Mouse (Mus musculus) embryonic facial prominence, embryonic 10.5 days (tissue): ENCODE results near the gene Dalrd3. TPM values are rescaled to one million over a fixed set of nuclear protein-coding genes. Genes with fewer than 3 reads are reported as not detected.

Experiments used
- DNase-seq: peaks from one replicate; pipeline ENCODE4 v3.0.0-alpha.2; 2017; ENCODE audit warnings: low spot score
- H3K27ac ChIP-seq: fragments of 300-500 bp; sonication (generic); replicated peaks from 2 replicates; pipeline ENCODE4 v1.5.1; 2016; ENCODE audit warnings: mild to moderate bottlenecking
- H3K27me3 ChIP-seq: fragments of 300-500 bp; sonication (generic); replicated peaks from 2 replicates; pipeline ENCODE4 v1.6.1; 2016; ENCODE audit warnings: low read depth, mild to moderate bottlenecking; ENCODE audit not compliant: poor library complexity, severe bottlenecking
- H3K36me3 ChIP-seq: fragments of 300-500 bp; sonication (generic); replicated peaks from 2 replicates; pipeline ENCODE4 v1.6.1; 2016; ENCODE audit warnings: mild to moderate bottlenecking, moderate library complexity
- H3K4me1 ChIP-seq: fragments of 300-500 bp; sonication (generic); 2 replicates; pipeline ENCODE4 v1.6.1; 2016
- H3K4me3 ChIP-seq: fragments of 300-500 bp; sonication (generic); 2 replicates; pipeline ENCODE4 v1.5.1; 2016; ENCODE audit warnings: mild to moderate bottlenecking, moderate library complexity
- H3K9me3 ChIP-seq: fragments of 300-500 bp; sonication (generic); 2 replicates; pipeline ENCODE4 v1.6.1; 2016; ENCODE audit warnings: mild to moderate bottlenecking
- WGBS: fragments of 180-500 bp; shearing (Covaris S2); methylation state at CpG from one replicate; pipeline ENCODE4 v1.1.7; 2016; 5-methylcytosine and 5-hydroxymethylcytosine counted together
- polyA plus RNA-seq: library from polyadenylated mRNA; unstranded; fragments of >200 nt; fragmentation: Nextera tagmentation; extraction: Ambion mirVana; gene quantifications from 2 replicates; pipeline ENCODE4 v1.2.1, GENCODE M21; 2016

Gene Dalrd3
- polyA plus RNA-seq, 1 experiment from 2014 or later: 200 TPM

DNA sequence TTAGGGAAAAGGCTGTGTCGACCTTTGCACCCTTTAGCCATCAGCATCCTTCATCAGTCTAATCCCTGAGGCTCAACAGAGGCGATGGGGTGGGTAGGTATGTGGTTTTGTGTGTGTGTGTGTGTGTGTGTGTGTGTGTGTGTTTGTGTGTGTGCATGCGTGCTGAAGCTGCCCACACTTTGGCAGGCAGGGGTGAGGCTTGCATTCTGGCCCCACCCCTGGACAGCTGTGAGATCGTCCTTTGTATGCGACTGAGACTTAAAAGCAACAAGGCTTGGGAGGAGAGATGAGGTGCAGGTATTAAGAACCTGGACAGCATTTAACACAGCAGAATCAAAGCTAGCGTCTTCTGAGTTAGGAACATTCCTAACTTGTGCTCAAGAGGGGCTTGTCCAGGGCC lies 7.3 kb downstream of the Dalrd3 start:
- H3K36me3 ChIP-seq: peaks cover 63% of the 10 kb centered on the region
- no peak for DNase-seq
- H3K27ac ChIP-seq: peak overlapping the region; percentile 98
- peak overlapping the region; percentile 71 for H3K4me3 ChIP-seq
- H3K4me1 ChIP-seq: peaks cover 61% of the 10 kb centered on the region
- H3K27me3 ChIP-seq: no peaks in the 10 kb centered on the region
- 70% methylated on average over 6 of the region's 6 CpGs for WGBS
- H3K9me3 ChIP-seq: no peaks in the 10 kb centered on the region

DNA sequence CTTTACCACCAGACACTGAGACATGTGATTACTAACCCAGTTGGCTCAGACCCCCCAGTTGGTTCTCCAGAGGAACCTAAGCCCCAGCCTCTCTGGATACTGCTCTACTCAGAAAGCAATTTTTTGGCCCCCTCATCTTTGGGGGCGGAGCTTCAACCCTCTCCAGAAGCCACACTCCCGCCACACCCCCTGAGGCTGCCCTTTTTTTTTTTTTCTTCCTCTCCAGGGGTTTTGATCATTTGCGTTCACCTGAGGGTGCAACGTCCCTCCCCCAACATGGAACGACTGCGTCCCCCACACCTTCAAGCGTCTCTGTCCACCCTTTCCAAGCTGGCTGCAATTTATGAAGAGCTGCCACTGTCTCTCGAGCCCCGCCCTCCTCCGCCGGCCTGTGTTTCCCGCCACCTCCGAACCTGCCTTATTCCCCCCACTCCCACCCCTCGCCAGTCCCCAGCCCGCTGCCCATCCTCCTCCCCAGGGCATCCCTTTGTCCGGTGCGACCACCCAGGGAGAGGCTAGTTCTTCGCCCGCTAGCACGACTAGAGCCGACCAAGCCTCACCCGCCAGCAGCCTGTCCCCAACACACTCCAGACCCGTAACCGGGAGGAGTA lies 8.4 kb downstream of the Dalrd3 start:
- no peaks in the 10 kb centered on the region for H3K9me3 ChIP-seq
- peak overlapping the region; percentile 71 for H3K4me3 ChIP-seq
- H3K27ac ChIP-seq: peak overlapping the region; percentile 98
- H3K27me3 ChIP-seq: no peaks in the 10 kb centered on the region
- WGBS: under 1% methylated on average over 24 of the region's 24 CpGs
- no peak for DNase-seq
- H3K36me3 ChIP-seq: peaks cover 56% of the 10 kb centered on the region
- H3K4me1 ChIP-seq: peaks cover 59% of the 10 kb centered on the region

DNA sequence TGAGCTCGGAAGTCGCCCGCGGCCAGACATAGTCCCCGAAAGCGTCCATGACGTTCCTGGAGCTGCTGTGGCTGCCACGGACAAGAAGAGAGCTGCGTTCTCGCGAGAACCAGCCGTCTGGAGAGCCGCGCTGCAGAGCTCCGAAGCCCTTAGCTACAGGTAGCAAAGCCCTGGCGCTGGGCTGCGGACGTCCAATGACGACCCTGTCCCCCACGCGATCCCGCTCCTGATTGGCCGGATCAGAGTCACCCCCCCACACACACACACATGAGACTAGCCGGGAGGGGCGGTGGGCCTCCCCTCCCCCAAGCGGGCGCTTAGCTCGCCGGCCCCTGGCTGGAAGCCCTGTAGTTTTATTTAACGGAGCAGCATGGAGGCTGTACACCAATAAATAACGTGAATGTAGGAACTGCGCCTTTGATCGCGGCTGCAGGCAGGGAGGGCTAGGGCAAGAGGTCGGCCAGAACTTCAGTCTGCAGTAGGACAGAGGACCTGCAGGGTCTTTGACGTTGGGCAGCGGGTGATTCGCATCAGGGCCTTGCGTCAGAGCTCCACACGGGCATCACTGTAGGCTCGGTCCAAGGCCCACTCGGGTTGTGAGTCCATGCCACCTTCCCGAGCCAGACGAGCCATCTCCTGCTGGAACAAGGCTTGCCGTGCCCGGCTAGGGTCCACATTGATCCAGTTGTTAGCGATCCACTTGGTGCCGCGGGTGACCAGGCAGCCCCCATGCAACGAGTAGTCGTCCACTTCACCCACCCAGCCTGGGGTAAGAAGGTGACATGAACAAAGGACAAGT lies 9.1 kb downstream of the Dalrd3 start, which contains the start of gene Wdr6:
TSS of gene Wdr6 (minus strand) at position 195 of the 799 bp plus-strand sequence.
- Histone ChIP-seq H3K9me3 (no peaks in the 10 kb centered on the region), H3K36me3 (peaks cover 49% of the 10 kb centered on the region), H3K27ac (peak within 1 kb of the TSS; percentile 98), H3K4me1 (peaks cover 53% of the 10 kb centered on the region), H3K4me3 (peak within 1 kb of the TSS; percentile 71), H3K27me3 (no peaks in the 10 kb centered on the region)
- DNase-seq: peak; percentile 99
- 5% methylated on average over 51 of the region's 51 CpGs for WGBS

DNA sequence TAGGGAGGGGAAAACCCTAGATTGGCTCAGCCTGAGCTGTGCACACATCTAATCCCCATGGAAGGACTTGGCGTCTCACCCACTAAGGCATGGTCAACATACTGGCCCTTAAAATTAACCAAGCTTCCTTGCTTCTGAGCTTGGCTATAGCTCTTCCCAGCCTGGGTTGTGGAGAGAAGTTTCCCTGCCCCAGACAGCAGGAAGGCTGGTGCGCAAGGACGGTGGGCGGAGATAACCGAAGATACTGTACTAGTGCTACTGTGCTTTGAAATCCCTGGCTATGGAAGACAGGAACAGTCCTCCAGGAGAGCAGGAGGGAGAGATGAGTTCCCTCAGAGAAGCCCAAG lies 9.6 kb downstream of the Dalrd3 start:
- peaks cover 43% of the 10 kb centered on the region for H3K36me3 ChIP-seq
- H3K9me3 ChIP-seq: no peaks in the 10 kb centered on the region
- peaks cover 48% of the 10 kb centered on the region for H3K4me1 ChIP-seq
- peak overlapping the region; percentile 71 for H3K4me3 ChIP-seq
- H3K27ac ChIP-seq: peak overlapping the region; percentile 98
- WGBS: 67% methylated on average over 5 of the region's 5 CpGs
- DNase-seq: no peak
- H3K27me3 ChIP-seq: no peaks in the 10 kb centered on the region

DNA sequence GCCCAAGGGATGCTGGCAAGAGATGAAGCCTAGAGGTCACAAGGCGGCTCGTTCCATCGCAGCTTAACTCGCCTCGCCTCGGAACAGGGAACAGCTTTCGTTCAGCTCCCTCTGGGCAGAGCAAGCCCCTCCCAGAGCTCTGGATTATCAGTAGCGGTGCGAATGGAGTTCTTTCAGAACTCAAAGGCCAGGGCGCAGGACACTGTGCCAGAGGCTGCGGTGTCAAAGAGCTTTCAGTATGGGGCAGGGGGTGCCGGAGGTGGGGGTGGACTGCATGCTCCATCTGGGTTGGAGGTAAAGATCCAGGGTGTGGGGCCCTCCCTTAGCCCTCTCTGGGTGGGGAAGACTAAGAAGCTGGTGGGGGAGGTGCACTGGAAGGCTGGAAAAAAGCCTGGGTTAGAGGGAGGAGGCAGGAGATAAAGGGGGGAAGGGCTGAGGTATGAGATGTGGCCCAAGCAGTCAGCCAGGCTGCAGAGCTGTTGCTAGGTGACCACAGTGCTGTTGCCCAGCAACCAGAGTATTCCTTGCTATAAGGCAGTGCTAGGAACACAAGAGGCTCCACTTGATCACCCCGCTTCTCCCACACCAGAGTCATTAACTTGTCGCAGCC lies 18.0 kb downstream of the Dalrd3 start:
- WGBS: 1% methylated on average over 14 of the region's 14 CpGs
- H3K4me3 ChIP-seq: peak overlapping the region; percentile 53
- DNase-seq: peak; percentile 91
- H3K36me3 ChIP-seq: no peaks in the 10 kb centered on the region
- no peaks in the 10 kb centered on the region for H3K27me3 ChIP-seq
- peak overlapping the region; percentile 92 for H3K27ac ChIP-seq
- H3K4me1 ChIP-seq: peaks cover 40% of the 10 kb centered on the region
- no peaks in the 10 kb centered on the region for H3K9me3 ChIP-seq

DNA sequence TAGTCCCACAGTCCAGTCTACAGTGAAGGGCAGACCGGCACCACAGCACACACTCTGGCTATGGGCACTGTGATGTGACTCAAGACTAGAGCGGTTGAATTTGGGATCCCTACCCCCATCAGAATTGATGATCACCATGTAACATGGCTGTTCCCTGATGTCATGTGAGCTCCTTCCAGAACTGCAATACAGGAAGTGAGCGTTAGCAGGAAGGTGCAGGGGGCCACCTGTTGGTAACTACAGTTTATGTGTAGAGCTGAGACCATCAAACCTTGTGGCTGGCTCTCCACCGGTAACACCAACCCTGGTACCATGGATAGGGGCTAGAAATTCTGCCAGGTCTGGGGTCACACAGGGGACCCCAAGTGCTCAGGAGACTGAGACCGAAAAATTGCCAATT lies 19.5 kb downstream of the Dalrd3 start:
- peaks cover 40% of the 10 kb centered on the region for H3K4me1 ChIP-seq
- H3K27ac ChIP-seq: peak overlapping the region; percentile 92
- 76% methylated on average over 5 of the region's 5 CpGs for WGBS
- no peaks in the 10 kb centered on the region for H3K9me3 ChIP-seq
- H3K27me3 ChIP-seq: no peaks in the 10 kb centered on the region
- H3K36me3 ChIP-seq: no peaks in the 10 kb centered on the region; the same call in 1 of the 2 replicates
- no peak overlapping the region for H3K4me3 ChIP-seq
- DNase-seq: peak; percentile 31

DNA sequence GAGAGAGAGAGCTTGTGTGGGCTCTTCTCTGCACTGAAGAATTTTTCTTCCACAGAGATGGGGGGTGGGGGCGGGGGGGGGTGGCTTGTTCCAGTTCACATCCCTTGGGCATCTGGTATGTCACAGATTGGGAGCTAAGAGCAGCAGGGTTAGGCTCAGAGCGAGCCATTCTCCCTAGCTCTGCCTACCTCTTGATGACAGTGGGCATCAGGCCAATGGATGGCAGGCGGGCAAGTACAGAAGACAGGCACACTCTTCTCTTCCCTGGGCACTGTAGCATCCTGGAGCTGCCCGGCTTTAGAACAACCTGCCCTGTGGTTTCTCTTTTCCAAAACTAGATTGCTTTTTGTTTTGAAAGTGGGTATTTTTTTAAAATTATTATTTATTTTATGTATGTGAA lies 21.8 kb downstream of the Dalrd3 start:
- Histone ChIP-seq H3K4me3 (no peak overlapping the region), H3K4me1 (peaks cover 39% of the 10 kb centered on the region), H3K27ac (no peak overlapping the region), H3K36me3 (no peaks in the 10 kb centered on the region; the same call in 1 of the 2 replicates), H3K27me3 (no peaks in the 10 kb centered on the region), H3K9me3 (no peaks in the 10 kb centered on the region)
- no peak for DNase-seq
- WGBS: 89% methylated on average over 4 of the region's 4 CpGs

DNA sequence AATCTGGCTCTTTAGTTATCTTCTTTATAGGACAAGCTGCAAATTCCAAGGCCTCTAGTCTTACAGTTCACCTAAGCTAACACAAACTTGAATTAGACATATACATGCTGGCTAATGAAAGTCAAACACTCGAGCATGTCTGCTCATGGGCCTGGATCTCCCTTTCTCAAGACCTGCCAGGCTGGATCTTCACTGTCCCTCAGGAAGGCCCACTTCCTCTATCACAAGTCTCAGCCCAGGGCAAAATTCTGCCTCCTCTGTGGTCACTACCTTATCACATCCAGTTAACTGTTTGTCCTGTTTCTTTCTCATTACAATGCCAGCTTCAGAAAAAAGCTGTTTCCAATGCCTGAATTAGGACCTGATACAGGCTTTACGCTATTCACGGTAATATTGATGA lies 24.7 kb downstream of the Dalrd3 start:
- no peaks in the 10 kb centered on the region; the same call in 1 of the 2 replicates for H3K36me3 ChIP-seq
- 88% methylated on average over 3 of the region's 3 CpGs for WGBS
- H3K4me1 ChIP-seq: peaks cover 26% of the 10 kb centered on the region
- no peak overlapping the region for H3K27ac ChIP-seq
- H3K9me3 ChIP-seq: no peaks in the 10 kb centered on the region
- DNase-seq: no peak
- H3K4me3 ChIP-seq: no peak overlapping the region
- H3K27me3 ChIP-seq: peaks cover 3% of the 10 kb centered on the region; the same call in 1 of the 2 replicates

DNA sequence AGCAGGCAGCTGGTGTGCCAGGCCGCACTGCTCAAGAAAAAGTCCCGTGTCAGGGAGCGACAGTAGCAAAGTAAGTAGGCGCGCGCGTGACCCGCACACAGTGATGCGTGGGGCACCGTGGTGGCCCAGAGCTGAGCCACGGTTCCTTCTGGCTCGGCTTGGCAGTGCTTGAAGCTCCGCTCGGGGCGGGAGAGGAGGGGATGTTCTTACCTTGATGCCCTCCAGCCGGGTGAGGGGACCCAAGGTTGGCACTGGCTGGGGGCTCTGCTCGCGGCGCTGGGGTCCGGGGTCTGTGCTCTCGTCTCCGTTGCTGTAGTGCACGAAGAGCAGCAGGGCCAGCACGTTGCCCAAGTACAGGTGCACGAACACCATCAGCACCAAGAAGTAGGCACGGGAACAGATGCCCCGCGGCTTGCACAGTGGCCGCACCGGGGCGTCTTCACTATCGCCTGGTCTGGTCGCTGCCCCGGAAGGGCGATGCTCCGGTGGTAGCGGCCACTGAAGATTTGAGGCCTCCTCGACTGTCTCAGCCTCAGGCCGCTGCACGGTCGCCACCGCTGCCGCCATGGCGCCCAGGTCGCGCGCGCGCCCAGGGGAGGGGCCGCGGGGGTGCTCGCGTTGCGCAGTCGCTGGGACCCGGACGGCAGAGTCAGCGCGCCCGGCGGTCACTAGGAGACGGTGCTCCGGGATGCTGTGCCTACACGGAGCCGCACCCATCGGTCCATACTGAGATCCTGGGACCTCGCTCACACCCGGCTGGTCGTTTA lies 27.5 kb downstream of the Dalrd3 start, which contains the start of gene P4htm:
TSS of gene P4htm (minus strand) at position 670 of the 767 bp plus-strand sequence.
- H3K9me3 ChIP-seq: no peaks in the 10 kb centered on the region
- 3% methylated on average over 69 of the region's 69 CpGs for WGBS

DNA sequence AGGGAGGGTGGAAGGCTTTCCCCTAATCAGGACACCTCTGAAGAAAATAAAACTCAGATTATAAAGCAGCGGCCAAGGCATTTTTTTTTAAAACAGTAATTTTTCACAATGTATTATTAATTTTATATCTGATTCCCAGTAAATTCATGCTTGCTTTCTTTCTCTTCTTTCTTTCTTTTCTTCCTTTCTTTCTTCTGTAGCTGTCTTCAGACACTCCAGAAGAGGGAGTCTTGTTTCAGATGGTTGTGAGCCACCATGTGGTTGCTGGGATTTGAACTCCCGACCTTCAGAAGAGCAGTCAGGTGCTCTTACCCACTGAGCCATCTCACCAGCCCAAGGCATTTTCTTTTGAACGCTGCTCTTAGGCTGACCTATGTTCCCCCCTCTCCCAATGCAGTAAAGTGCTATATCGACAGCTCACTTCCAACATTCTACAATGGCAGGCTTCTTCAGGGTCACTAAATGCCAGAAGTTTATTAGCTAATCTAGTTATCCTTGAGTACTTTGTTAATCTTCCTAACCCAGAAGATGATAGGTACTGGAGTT lies 29.4 kb downstream of the Dalrd3 start:
- no peaks in the 10 kb centered on the region for H3K9me3 ChIP-seq
- H3K4me3 ChIP-seq: no peak overlapping the region
- no peak overlapping the region for H3K27ac ChIP-seq
- H3K27me3 ChIP-seq: peaks cover 3% of the 10 kb centered on the region; the same call in 1 of the 2 replicates
- WGBS: 75% methylated on average over 4 of the region's 4 CpGs
- peaks cover 21% of the 10 kb centered on the region for H3K4me1 ChIP-seq
- peaks cover 26% of the 10 kb centered on the region for H3K36me3 ChIP-seq
- no peak for DNase-seq

More for the DNA sequence above, 27.5 kb downstream of the Dalrd3 start, which contains the start of gene P4htm:
- peak; percentile 74 for DNase-seq
- peak within 1 kb of the TSS; percentile 78 for H3K27ac ChIP-seq
- H3K4me1 ChIP-seq: peaks cover 20% of the 10 kb centered on the region
- H3K27me3 ChIP-seq: peaks cover 3% of the 10 kb centered on the region; the same call in 1 of the 2 replicates
- H3K4me3 ChIP-seq: peak within 1 kb of the TSS; percentile 76
- peaks cover 7% of the 10 kb centered on the region for H3K36me3 ChIP-seq

DNA sequence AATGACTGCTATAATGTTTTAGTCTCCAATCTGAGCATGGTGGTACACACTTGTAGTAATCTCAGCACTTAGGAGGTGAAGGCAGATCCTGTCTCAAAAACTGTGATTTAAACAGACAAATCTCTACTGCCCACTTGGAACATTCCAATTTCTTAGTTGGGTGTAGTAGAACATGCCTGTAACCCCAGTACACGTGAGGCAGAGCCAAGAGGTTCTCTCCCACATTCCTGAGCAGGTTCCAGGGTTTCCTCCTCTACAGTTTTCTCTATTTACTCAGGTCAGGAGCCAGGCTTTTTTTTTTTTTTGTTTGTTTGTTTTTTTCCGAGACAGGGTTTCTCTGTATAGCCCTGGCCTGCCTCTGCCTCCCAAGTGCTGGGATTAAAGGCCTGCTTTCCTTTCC lies 30.3 kb downstream of the Dalrd3 start:
- Histone ChIP-seq H3K4me3 (no peak overlapping the region), H3K9me3 (no peaks in the 10 kb centered on the region), H3K27me3 (peaks cover 3% of the 10 kb centered on the region; the same call in 1 of the 2 replicates), H3K4me1 (peaks cover 26% of the 10 kb centered on the region), H3K36me3 (peaks cover 35% of the 10 kb centered on the region), H3K27ac (no peak overlapping the region)
- WGBS: 58% methylated on average over 2 of the region's 2 CpGs
- no peak for DNase-seq

DNA sequence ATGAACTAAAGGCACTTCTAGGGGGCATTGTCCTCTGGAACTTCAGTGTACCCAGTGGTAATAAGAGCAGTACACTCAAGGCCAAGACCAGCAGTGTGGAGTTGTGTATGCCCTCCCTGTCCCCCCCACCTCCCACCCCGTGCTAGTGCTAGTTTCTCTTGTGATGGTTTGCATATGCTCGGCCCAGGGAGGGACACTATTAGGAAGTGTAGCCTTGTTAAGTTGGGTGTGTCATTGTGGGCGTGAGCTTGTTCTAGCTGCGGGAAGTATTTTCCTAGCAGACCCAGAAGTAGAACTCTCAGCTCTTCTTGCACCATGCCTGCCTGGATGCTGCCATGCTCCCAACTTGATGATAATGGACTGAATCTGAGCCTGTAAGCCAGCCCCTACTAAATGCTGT lies 32.3 kb downstream of the Dalrd3 start:
- H3K4me3 ChIP-seq: no peak overlapping the region
- whole genome bisulfite sequencing: 82% methylated on average over 4 of the region's 4 CpGs
- no peak for DNase-seq
- no peaks in the 10 kb centered on the region for H3K9me3 ChIP-seq
- H3K36me3 ChIP-seq: peaks cover 55% of the 10 kb centered on the region
- H3K27ac ChIP-seq: no peak overlapping the region
- peaks cover 2% of the 10 kb centered on the region; the same call in 1 of the 2 replicates for H3K27me3 ChIP-seq
- peaks cover 16% of the 10 kb centered on the region for H3K4me1 ChIP-seq
